Mouse (Mus musculus) embryonic facial prominence, embryonic 15.5 days (tissue): ENCODE data around the gene Apbb1ip. TPM values are rescaled to one million over a fixed set of nuclear protein-coding genes. Genes with fewer than 3 reads are reported as not detected.
A peak's percentile ranks its signal among the peaks of the same experiment; 100 is the strongest.

Source experiments
- ATAC-seq: fragments of 200-750 bp; cut with Nextera tagmentation; 2 replicates; pipeline ENCODE4 v1.8.0; 2017; ENCODE audit warnings: low read depth, moderate TSS enrichment; ENCODE audit not compliant: insufficient number of reproducible peaks, low FRiP score, low TSS enrichment
- H3K27ac ChIP-seq: fragments of 300-500 bp; sonication (generic); replicated peaks from 2 replicates; pipeline ENCODE4 v1.5.1; 2015; ENCODE audit warnings: mild to moderate bottlenecking, inconsistent platforms
- H3K27me3 ChIP-seq: fragments of 300-500 bp; sonication (generic); 2 replicates; pipeline ENCODE4 v1.6.1; 2015; ENCODE audit warnings: inconsistent platforms
- H3K36me3 ChIP-seq: fragments of 300-500 bp; sonication (generic); 2 replicates; pipeline ENCODE4 v1.6.1; 2015; ENCODE audit warnings: mild to moderate bottlenecking, inconsistent platforms
- H3K4me1 ChIP-seq: fragments of 300-500 bp; sonication (generic); 2 replicates; pipeline ENCODE4 v1.6.1; 2015; ENCODE audit warnings: inconsistent platforms
- H3K4me2 ChIP-seq: fragments of 300-500 bp; sonication (generic); replicated peaks from 2 replicates; pipeline ENCODE4 v1.6.1; 2015; ENCODE audit warnings: mild to moderate bottlenecking, inconsistent platforms
- H3K4me3 ChIP-seq: fragments of 300-500 bp; sonication (generic); replicated peaks from 2 replicates; pipeline ENCODE4 v1.5.1; 2015; ENCODE audit warnings: mild to moderate bottlenecking, inconsistent platforms
- H3K9ac ChIP-seq: fragments of 300-500 bp; sonication (generic); 2 replicates; pipeline ENCODE4 v1.6.1; 2015; ENCODE audit warnings: inconsistent platforms
- H3K9me3 ChIP-seq: fragments of 300-500 bp; sonication (generic); replicated peaks from 2 replicates; pipeline ENCODE4 v1.6.1; 2016; ENCODE audit warnings: inconsistent platforms
- WGBS: fragments of 180-500 bp; shearing (Covaris S2); methylation state at CpG from one replicate; pipeline ENCODE4 v1.1.7; 2015; 5-methylcytosine and 5-hydroxymethylcytosine counted together
- polyA plus RNA-seq: library from polyadenylated mRNA; unstranded; fragments of >200 nt; fragmentation: Nextera tagmentation; extraction: Ambion mirVana; gene quantifications from 2 replicates; pipeline ENCODE4 v1.2.1, GENCODE M21; 2015

The Apbb1ip gene
- polyA plus RNA-seq, result 3.0 and 3.5 TPM in 2 replicates

DNA sequence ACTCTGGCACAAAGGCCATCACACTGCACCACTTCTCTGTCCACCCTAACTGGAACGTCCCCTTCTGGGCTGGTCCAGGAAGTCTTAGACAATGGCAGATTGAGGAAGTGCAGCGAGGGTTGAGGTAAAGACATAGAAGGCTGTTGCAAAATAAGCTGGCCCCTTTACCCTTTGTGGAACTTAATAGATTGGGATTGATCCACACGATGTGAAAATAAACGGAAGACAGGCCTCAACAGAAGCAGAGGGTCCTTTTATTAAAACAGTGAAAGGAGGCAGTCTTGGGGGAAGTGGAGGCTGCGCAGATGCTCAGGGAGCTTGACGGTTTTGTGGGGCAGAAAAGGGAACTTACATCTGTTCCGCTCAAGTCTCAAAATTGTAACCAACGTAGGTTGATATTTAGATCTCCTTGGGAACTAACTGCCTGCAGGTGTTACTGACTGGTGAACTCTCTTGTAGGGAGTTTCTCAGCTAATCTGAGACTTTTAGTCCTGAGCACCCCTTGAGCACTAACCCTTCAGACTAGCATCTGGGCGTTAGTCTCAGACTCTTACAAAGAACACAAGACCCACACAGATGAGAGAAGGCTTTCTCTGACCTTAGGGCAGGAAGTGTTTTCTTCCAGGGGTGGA is at the start of gene Apbb1ip:
Apbb1ip (plus strand) TSS at position 546 of the 632 bp plus-strand sequence.
- Histone ChIP-seq H3K4me2 (peak within 1 kb of the TSS; percentile 75), H3K27ac (0 out of 2 replicates have a peak within 1 kb of the TSS, but pooled peaks have one; percentile 28), H3K9me3 (no peaks in the 10 kb centered on the region), H3K27me3 (no peaks in the 10 kb centered on the region; the same call in 1 of the 2 replicates), H3K4me1 (peaks cover 12% of the 10 kb centered on the region; the same call in 1 of the 2 replicates), H3K4me3 (peak within 1 kb of the TSS; percentile 42), H3K36me3 (no peaks in the 10 kb centered on the region), H3K9ac (peak within 1 kb of the TSS; percentile 6; the same call in 1 of the 2 replicates)
- 16% methylated on average over 9 of the region's 9 CpGs for WGBS
- no peak for ATAC-seq

DNA sequence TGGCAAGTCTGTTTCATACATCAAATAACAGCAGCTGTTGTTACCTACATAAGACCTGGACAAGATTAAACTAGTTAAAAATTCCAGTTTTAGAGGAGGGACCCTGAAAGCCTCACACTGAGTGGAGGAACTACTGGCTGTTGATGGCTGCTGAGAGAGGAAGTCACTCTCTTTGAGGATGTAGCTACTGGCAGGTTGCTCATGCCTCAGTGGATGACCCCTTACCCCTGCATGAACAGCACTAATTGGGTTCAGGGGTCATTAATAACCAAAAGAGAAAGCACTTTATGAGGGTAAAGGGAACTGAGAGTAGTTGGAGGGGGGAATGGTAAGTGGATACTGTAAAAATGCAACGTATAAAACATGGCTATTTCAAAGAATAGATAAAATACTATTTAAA is 46.8 kb upstream of the Apbb1ip start:
- H3K27me3 ChIP-seq, result no peaks in the 10 kb centered on the region

DNA sequence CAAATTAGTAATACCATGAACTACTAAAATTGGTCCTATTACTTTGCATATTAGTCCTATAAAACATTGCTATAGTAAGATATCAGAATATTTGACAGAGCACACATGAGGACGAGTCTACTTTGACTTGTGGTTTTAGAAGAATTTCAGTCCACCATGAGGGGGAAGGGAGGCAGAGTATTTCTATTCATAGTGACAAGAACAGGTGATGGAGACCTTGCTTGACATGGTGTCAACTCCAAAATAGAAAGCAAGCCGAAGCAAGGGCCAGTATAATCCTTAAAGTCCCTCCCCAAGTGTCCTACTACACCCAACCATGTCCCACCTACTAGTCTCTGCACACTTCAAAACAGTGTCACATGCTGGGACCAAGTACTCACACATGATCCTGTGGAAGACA is 37.8 kb upstream of the Apbb1ip start:
- WGBS, result 50% methylated on average over 2 of the region's 2 CpGs
- Histone ChIP-seq H3K27me3 (no peaks in the 10 kb centered on the region), H3K9ac (no peak overlapping the region), H3K4me1 (no peaks in the 10 kb centered on the region), H3K36me3 (no peaks in the 10 kb centered on the region), H3K4me2 (no peak overlapping the region), H3K4me3 (no peak overlapping the region), H3K9me3 (no peaks in the 10 kb centered on the region), H3K27ac (no peak overlapping the region)
- ATAC-seq, result no peak

More for the DNA sequence above, 46.8 kb upstream of the Apbb1ip start:
- no peak overlapping the region for H3K27ac ChIP-seq
- H3K9me3 ChIP-seq, result no peaks in the 10 kb centered on the region
- H3K4me2 ChIP-seq, result no peak overlapping the region
- no peak for ATAC-seq
- no peak overlapping the region for H3K4me3 ChIP-seq
- H3K36me3 ChIP-seq, result no peaks in the 10 kb centered on the region
- no peaks in the 10 kb centered on the region for H3K4me1 ChIP-seq
- no peak overlapping the region for H3K9ac ChIP-seq
- whole genome bisulfite sequencing, result 68% methylated on average over 1 of the region's 1 CpGs

DNA sequence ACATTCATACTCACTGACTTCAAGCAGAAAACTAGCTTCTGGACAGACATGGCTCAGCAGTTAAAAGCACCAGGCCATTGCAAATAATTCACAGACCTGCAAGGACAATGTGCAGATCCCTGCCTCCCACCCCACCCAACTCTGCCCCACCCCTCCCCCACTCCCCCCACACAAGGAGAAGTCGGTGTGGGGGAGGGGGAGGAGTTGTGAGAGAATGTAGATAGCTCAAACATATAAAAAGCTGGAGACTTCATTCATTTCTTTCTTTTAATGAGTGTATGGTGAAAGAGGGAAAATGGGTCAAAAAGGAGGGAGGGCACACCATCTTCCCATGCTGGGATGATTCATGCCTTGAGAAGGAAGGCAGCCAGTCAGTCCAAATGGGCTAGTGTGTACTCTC is 34.5 kb upstream of the Apbb1ip start:
- H3K27me3 ChIP-seq, result no peaks in the 10 kb centered on the region
- H3K4me2 ChIP-seq, result no peak overlapping the region
- no peak overlapping the region for H3K27ac ChIP-seq
- no peaks in the 10 kb centered on the region for H3K9me3 ChIP-seq
- H3K4me3 ChIP-seq, result no peak overlapping the region
- WGBS, result 45% methylated on average over 1 of the region's 1 CpGs
- H3K36me3 ChIP-seq, result no peaks in the 10 kb centered on the region
- H3K4me1 ChIP-seq, result no peaks in the 10 kb centered on the region
- no peak for ATAC-seq
- H3K9ac ChIP-seq, result no peak overlapping the region

DNA sequence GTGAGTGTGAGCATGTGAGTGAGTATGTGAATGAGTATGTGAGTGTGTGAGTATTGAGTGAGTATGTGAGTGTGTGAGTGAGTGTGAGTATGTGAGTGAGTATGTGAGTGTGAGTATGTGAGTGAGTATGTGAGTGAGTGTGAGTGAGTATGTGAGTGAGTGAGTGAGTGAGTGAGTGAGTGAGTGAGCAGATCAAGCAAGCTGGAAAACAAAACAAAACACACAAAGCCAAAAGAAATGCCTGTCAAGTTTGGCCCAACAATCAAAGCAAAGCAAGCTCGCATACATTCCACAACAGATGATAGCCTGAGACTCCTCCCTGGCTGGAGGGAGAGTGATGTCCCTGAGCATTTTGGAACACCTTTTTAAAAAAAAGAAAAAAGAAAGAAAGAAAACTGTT is 33.5 kb upstream of the Apbb1ip start:
- WGBS, result 57% methylated on average over 1 of the region's 1 CpGs
- Histone ChIP-seq H3K4me1 (no peaks in the 10 kb centered on the region), H3K9me3 (no peaks in the 10 kb centered on the region), H3K27ac (no peak overlapping the region), H3K36me3 (no peaks in the 10 kb centered on the region), H3K4me3 (no peak overlapping the region), H3K4me2 (no peak overlapping the region), H3K9ac (no peak overlapping the region), H3K27me3 (no peaks in the 10 kb centered on the region)
- ATAC-seq, result no peak

DNA sequence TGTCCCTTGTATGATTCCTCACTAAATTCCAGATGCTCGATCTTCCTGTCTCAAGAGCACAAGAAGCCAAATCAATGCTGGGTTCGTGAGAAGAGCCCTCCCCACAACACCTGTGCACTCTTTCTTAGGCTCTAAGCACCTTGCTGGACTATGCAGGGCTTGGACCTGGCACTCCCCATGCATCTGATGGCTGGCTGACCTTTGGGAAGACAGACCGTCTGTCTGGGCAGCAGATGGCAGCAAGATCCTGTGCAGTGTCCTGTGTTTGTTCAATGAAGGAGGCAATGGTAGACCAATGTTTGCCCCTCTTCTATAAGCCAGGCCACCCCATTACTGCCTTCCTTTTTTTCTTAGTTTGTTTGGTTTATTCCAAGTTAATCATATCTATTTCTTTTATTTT is 32.7 kb upstream of the Apbb1ip start:
- Histone ChIP-seq H3K4me2 (no peak overlapping the region), H3K27ac (no peak overlapping the region), H3K4me3 (no peak overlapping the region), H3K9me3 (no peaks in the 10 kb centered on the region), H3K27me3 (no peaks in the 10 kb centered on the region), H3K9ac (no peak overlapping the region), H3K4me1 (no peaks in the 10 kb centered on the region), H3K36me3 (no peaks in the 10 kb centered on the region)
- WGBS, result 60% methylated on average over 3 of the region's 3 CpGs
- ATAC-seq, result no peak

DNA sequence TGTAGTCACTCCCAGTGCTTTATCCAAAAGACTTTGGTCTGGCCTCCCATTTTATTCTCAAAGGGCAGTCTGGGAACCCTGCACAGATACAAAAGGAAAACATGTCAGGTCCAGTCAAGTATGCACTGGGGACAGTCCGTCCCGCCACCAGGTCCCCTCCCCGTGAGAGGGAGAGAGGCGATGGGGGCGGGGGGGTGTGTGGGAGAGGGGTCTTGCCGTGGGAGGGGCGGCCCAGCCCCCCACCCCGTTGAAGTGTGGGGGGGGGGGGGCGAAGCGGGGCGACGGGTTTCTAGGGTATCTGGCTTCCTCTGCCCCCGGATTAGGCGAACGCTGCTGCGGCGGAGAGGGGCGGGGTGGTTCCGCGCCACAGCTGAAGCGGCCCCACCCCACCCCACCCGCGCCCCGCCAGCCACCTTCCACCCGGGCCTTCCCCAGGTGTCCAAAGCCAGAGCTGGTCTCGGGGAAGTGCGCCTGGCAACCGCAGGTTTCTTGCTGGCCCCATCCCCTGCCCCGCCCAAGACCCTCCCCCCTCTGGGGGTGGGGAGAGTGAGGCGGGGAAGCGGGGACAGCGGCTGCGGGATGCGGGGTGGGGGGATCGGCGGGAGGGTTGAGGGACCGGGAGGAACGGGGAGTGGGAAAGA is 29.7 kb upstream of the Apbb1ip start:
- H3K9ac ChIP-seq, result no peak overlapping the region; the same call in 1 of the 2 replicates
- H3K4me2 ChIP-seq, result no peak overlapping the region
- no peaks in the 10 kb centered on the region for H3K36me3 ChIP-seq
- H3K4me3 ChIP-seq, result no peak overlapping the region
- no peaks in the 10 kb centered on the region for H3K4me1 ChIP-seq
- no peak for ATAC-seq
- H3K27me3 ChIP-seq, result no peaks in the 10 kb centered on the region
- 0% methylated on average over 15 of the region's 38 CpGs for WGBS
- no peak overlapping the region for H3K27ac ChIP-seq
- no peaks in the 10 kb centered on the region for H3K9me3 ChIP-seq

DNA sequence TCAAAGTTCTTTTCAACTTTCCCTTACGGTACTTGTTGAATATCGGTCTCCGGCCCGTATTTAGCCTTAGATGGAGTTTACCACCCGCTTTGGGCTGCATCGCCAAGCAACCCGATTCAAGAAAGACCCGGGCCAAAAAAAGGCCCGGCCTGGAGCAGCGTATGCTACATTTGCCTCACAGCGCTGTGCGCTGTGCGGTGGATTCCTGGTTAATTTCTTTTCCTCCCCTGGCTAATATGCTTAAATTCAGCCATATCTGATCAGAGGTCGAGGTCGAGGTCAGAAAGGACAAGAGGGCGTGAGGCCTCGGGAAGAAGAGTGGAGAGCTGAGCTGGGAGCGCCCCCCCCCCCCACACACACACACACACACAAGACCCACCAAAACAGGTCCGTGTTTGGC is 29.0 kb upstream of the Apbb1ip start:
- Histone ChIP-seq H3K4me2 (no peak overlapping the region), H3K4me3 (no peak overlapping the region), H3K9ac (no peak overlapping the region), H3K36me3 (no peaks in the 10 kb centered on the region), H3K27ac (no peak overlapping the region), H3K9me3 (no peaks in the 10 kb centered on the region), H3K4me1 (no peaks in the 10 kb centered on the region), H3K27me3 (no peaks in the 10 kb centered on the region)
- WGBS, result 3% methylated on average over 19 of the region's 19 CpGs
- ATAC-seq, result no peak

DNA sequence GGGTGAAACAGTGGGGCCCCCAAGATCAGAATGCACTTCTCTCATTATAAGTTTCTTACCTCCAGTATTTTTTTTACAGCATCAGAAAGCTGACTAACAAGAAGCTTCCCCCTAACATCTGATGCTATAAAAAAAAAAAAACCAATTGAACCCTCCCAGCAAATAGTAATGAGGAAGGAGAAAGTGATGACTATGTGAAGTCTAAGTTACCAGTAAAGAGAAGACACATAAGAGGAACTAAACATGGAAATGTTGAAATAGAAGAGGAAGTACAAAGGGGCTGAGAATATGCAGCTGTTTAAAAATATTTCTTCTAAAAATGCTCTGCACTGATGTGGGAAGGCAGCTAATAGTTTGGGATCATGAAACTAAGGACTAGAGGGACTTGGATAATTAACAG is 27.1 kb upstream of the Apbb1ip start:
- H3K27me3 ChIP-seq, result no peaks in the 10 kb centered on the region
- no peak overlapping the region for H3K4me2 ChIP-seq
- ATAC-seq, result no peak
- no peaks in the 10 kb centered on the region for H3K4me1 ChIP-seq
- no peaks in the 10 kb centered on the region for H3K9me3 ChIP-seq
- no peak overlapping the region for H3K4me3 ChIP-seq
- H3K27ac ChIP-seq, result no peak overlapping the region
- H3K36me3 ChIP-seq, result no peaks in the 10 kb centered on the region
- H3K9ac ChIP-seq, result no peak overlapping the region

DNA sequence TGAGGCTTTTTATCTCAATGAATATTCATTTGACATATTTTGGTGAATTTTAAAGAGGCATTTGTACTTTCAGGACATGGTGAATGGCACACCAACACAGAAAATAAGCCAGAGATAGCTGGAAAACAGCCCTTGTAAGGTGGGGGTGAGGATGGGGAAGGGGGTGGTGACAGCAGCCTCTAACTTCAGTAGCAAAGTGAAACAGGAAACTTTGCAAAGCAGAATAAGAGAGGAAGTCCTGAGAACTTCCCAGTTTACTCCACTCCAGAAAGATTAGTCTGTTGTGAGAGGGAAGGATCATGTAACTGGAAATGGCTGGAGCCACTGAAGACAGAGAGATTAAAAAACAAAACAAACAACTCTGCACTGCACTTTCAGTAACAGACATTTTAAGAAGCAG is 26.0 kb upstream of the Apbb1ip start:
- no peaks in the 10 kb centered on the region for H3K36me3 ChIP-seq
- ATAC-seq, result no peak
- no peak overlapping the region for H3K4me3 ChIP-seq
- no peaks in the 10 kb centered on the region for H3K4me1 ChIP-seq
- no peaks in the 10 kb centered on the region for H3K9me3 ChIP-seq
- no peak overlapping the region for H3K4me2 ChIP-seq
- no peak overlapping the region for H3K9ac ChIP-seq
- H3K27me3 ChIP-seq, result no peaks in the 10 kb centered on the region
- no peak overlapping the region for H3K27ac ChIP-seq

DNA sequence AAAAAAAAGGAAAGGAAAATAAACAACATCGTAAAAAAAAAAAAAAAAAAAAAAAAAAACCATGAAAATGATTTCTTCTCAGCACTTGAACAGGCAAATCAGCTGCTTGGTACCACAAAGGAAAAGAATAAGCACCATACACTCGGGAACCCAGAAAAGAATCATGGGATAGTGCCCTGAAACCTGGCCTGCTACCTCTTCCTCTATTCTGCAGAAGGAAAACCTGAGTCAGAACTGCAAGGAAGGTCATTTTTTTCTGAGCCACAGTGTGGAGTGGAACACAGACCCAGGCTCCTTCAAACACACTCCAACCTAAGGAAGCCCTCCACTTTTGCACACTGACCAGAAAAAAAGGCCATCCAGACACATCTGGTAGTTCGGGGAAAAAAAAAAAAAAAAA is 24.1 kb upstream of the Apbb1ip start:
- 90% methylated on average over 3 of the region's 3 CpGs for WGBS
- Histone ChIP-seq H3K27ac (no peak overlapping the region), H3K4me3 (no peak overlapping the region), H3K4me2 (no peak overlapping the region), H3K27me3 (no peaks in the 10 kb centered on the region), H3K4me1 (no peaks in the 10 kb centered on the region), H3K9ac (no peak overlapping the region), H3K9me3 (no peaks in the 10 kb centered on the region), H3K36me3 (no peaks in the 10 kb centered on the region)
- ATAC-seq, result no peak

DNA sequence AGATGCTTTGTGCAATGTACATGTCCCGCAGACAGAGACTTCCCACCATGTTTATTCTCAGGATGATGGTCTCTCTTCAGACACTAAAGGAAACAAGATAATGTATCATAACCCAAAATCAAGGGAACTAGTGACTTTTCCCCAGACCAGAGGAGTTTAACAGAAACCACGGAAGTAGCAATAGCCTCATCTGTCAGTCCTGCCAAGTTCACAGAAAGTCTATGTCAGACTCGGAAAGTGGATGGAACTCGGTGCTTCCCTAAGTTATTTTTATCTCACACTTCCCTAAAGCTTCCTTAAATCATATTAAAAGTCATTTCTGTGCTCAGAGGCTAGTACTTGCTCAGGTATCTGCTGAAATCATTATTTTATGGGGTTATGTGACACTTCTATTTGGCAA is 21.4 kb upstream of the Apbb1ip start:
- ATAC-seq, result no peak
- Histone ChIP-seq H3K36me3 (no peaks in the 10 kb centered on the region), H3K4me3 (no peak overlapping the region), H3K27ac (no peak overlapping the region), H3K27me3 (no peaks in the 10 kb centered on the region), H3K4me1 (no peaks in the 10 kb centered on the region), H3K9ac (no peak overlapping the region), H3K9me3 (no peaks in the 10 kb centered on the region), H3K4me2 (no peak overlapping the region)
- 79% methylated on average over 4 of the region's 4 CpGs for WGBS
